Mouse (Mus musculus) hindbrain, postnatal 0 days (tissue): ENCODE measurements around the gene Slco4a1. TPM values are rescaled to one million over a fixed set of nuclear protein-coding genes. Genes with fewer than 3 reads are reported as not detected.

ENCODE experiments used
- ATAC-seq: fragments of 200-750 bp; cut with Nextera tagmentation; 2 replicates; pipeline ENCODE4 v1.8.0; 2017; ENCODE audit warnings: mild to moderate bottlenecking, moderate TSS enrichment, moderate library complexity
- DNase-seq: peaks from one replicate; pipeline ENCODE4 v3.0.0-alpha.2; 2015; ENCODE audit warnings: low spot score
- H3K27ac ChIP-seq: fragments of 300-500 bp; sonication (generic); 2 replicates; pipeline ENCODE4 v1.5.1; 2014; ENCODE audit warnings: mild to moderate bottlenecking
- H3K27me3 ChIP-seq: fragments of 300-500 bp; sonication (generic); 2 replicates; pipeline ENCODE4 v1.6.1; 2014; ENCODE audit warnings: low read length, mixed read lengths; ENCODE audit not compliant: insufficient read depth
- H3K36me3 ChIP-seq: fragments of 300-500 bp; sonication (generic); 2 replicates; pipeline ENCODE4 v1.6.1; 2014; ENCODE audit warnings: low read length, mixed read lengths; ENCODE audit not compliant: insufficient read depth
- H3K4me1 ChIP-seq: fragments of 300-500 bp; sonication (generic); 2 replicates; pipeline ENCODE4 v1.6.1; 2014; ENCODE audit warnings: antibody characterized with exemption, low read length, mixed read lengths; ENCODE audit not compliant: insufficient read depth
- H3K4me2 ChIP-seq: fragments of 300-500 bp; sonication (generic); 2 replicates; pipeline ENCODE4 v1.6.1; 2014; ENCODE audit warnings: low read depth, mild to moderate bottlenecking, low read length, moderate library complexity, mixed read lengths
- H3K4me3 ChIP-seq: fragments of 300-500 bp; sonication (generic); 2 replicates; pipeline ENCODE4 v1.5.1; 2014; ENCODE audit warnings: low read length
- H3K9ac ChIP-seq: fragments of 300-500 bp; sonication (generic); replicated peaks from 2 replicates; pipeline ENCODE4 v1.6.1; 2014; ENCODE audit warnings: mild to moderate bottlenecking, low read length, moderate library complexity, mixed read lengths
- H3K9me3 ChIP-seq: fragments of 300-500 bp; sonication (generic); 2 replicates; pipeline ENCODE4 v1.6.1; 2016; ENCODE audit warnings: low read length, mixed read lengths
- CTCF ChIP-seq: IDR thresholded peaks from 2 replicates; pipeline ENCODE4 v1.5.1; 2016; ENCODE audit warnings: antibody characterized with exemption, control low read depth, low read depth
- WGBS: fragments of 180-500 bp; shearing (Covaris S2); extraction: QIAGEN DNeasy Blood & Tissue Kit; methylation state at CpG from one replicate; pipeline ENCODE4 v1.1.7; 2014; 5-methylcytosine and 5-hydroxymethylcytosine counted together
- polyA plus RNA-seq: library from polyadenylated mRNA; unstranded; fragments of >200 nt; fragmentation: Nextera tagmentation; extraction: Ambion mirVana; gene quantifications from 2 replicates; pipeline ENCODE4 v1.2.1, GENCODE M21; 2015
- total RNA-seq: library from RNA; depleted of rRNA; stranded (reverse); fragments of >200 nt; gene quantifications from 2 replicates; pipeline ENCODE4 v1.2.3, GENCODE M21; 2014

Slco4a1 gene
- total and polyA plus RNA-seq, 2 experiments from 2014 or later = 2.0 to 5.4 TPM

DNA sequence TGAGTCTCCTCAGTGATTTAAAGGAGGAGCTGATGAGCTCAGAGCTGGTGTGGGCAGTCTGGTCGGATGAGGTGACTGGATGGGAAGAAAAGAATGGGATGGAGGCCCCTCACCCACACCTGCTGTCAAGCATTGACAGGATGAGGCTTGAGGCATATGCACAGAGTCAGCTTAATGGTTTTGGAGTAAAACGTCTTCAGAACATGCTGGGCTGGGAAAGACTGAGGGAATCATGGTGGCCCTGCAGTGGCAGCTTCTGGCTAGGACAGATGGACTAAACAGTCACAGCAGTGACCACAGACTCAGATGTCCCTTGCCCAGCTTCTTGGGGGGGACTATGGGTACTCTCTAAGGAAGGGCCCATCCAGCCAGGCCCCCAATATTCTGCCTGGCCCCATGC lies 30.9 kb upstream of the Slco4a1 start:
- no peak for TF ChIP-seq CTCF
- DNase-seq (no peak), ATAC-seq (0 out of 2 replicates have a peak, but pooled peaks have one; percentile 15)
- Histone ChIP-seq H3K4me1 (0 out of 2 replicates have a peak, but pooled peaks cover 6% of the 10 kb centered on the region), H3K9me3 (no peaks in the 10 kb centered on the region), H3K4me2 (no peak overlapping the region), H3K27me3 (no peaks in the 10 kb centered on the region), H3K9ac (no peak overlapping the region), H3K36me3 (no peaks in the 10 kb centered on the region), H3K4me3 (no peak overlapping the region), H3K27ac (no peak overlapping the region)
- WGBS = 49% methylated on average over 2 of the region's 2 CpGs

- 0 out of 2 replicates have a peak, but pooled peaks cover 6% of the 10 kb centered on the region for H3K4me1 ChIP-seq
- WGBS = 41% methylated on average over 8 of the region's 8 CpGs
- H3K9ac ChIP-seq = no peak overlapping the region
- H3K27ac ChIP-seq = 0 out of 2 replicates have a peak overlapping the region, but pooled peaks have one; percentile 3
- no peak overlapping the region for H3K4me3 ChIP-seq
- TF ChIP-seq CTCF = no peak
- DNase-seq (peak; percentile 79), ATAC-seq (peak; percentile 55)
- no peak overlapping the region for H3K4me2 ChIP-seq
- H3K27me3 ChIP-seq = no peaks in the 10 kb centered on the region
- no peaks in the 10 kb centered on the region for H3K9me3 ChIP-seq
- no peaks in the 10 kb centered on the region for H3K36me3 ChIP-seq
Observed at GRCm38 (mm10) chr2:180427073-180427472, 29.0 kb upstream of the Slco4a1 start.

DNA sequence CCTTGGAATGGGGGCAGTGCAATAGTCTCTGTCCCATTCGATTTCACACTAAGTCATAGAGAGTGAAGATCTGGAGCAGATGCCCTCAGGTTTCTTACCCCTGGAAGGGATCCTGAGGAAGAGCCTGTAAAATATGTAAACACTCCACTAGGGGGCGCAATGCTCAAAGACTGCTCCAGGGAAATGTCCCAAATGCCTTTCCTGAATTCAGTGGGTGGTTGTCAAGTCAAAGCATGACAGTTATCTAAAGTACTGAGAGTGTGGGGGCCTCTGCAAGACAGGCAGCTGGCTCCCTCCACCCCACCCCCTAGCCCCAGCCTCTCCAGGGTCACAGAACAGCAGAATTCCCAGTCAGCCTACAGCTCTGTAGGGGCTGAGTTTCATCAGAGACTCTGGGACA lies 27.7 kb upstream of the Slco4a1 start:
- WGBS = 31% methylated on average over 2 of the region's 2 CpGs
- peak; percentile 64 for DNase-seq
- peak; percentile 8; the same call in 1 of the 2 replicates for ATAC-seq
- TF ChIP-seq CTCF = peak; percentile 61
- Histone ChIP-seq H3K4me1 (0 out of 2 replicates have a peak, but pooled peaks cover 6% of the 10 kb centered on the region), H3K4me2 (no peak overlapping the region), H3K36me3 (no peaks in the 10 kb centered on the region), H3K27ac (no peak overlapping the region), H3K9me3 (no peaks in the 10 kb centered on the region), H3K4me3 (no peak overlapping the region), H3K27me3 (no peaks in the 10 kb centered on the region), H3K9ac (no peak overlapping the region)

GRCm38 (mm10) chr2:180430648-180431047 lies 25.4 kb upstream of the Slco4a1 start:
- no peaks in the 10 kb centered on the region for H3K36me3 ChIP-seq
- no peaks in the 10 kb centered on the region for H3K9me3 ChIP-seq
- no peak overlapping the region for H3K4me2 ChIP-seq
- H3K27ac ChIP-seq = no peak overlapping the region
- no peak overlapping the region for H3K9ac ChIP-seq
- 83% methylated on average over 11 of the region's 11 CpGs for WGBS
- TF ChIP-seq CTCF = no peak
- no peaks in the 10 kb centered on the region for H3K27me3 ChIP-seq
- ATAC-seq (no peak), DNase-seq (no peak)
- H3K4me3 ChIP-seq = no peak overlapping the region
- 0 out of 2 replicates have a peak, but pooled peaks cover 6% of the 10 kb centered on the region for H3K4me1 ChIP-seq

GRCm38 (mm10) chr2:180432042-180432668 lies 23.9 kb upstream of the Slco4a1 start:
- H3K4me1 ChIP-seq = 0 out of 2 replicates have a peak, but pooled peaks cover 5% of the 10 kb centered on the region
- WGBS = 20% methylated on average over 10 of the region's 10 CpGs
- no peak overlapping the region for H3K27ac ChIP-seq

GRCm38 (mm10) chr2:180432751-180433150 lies 23.3 kb upstream of the Slco4a1 start:
- no peak overlapping the region for H3K4me2 ChIP-seq
- no peak overlapping the region for H3K4me3 ChIP-seq
- no peak for TF ChIP-seq CTCF
- H3K9me3 ChIP-seq = no peaks in the 10 kb centered on the region
- H3K9ac ChIP-seq = no peak overlapping the region
- H3K27ac ChIP-seq = no peak overlapping the region
- 77% methylated on average over 10 of the region's 10 CpGs for WGBS
- H3K36me3 ChIP-seq = no peaks in the 10 kb centered on the region
- H3K4me1 ChIP-seq = no peaks in the 10 kb centered on the region
- H3K27me3 ChIP-seq = no peaks in the 10 kb centered on the region
- no peak for ATAC-seq
- no peak for DNase-seq

More at GRCm38 (mm10) chr2:180432042-180432668, 23.9 kb upstream of the Slco4a1 start:
- Histone ChIP-seq H3K9me3 (no peaks in the 10 kb centered on the region), H3K4me3 (no peak overlapping the region), H3K9ac (no peak overlapping the region), H3K27me3 (no peaks in the 10 kb centered on the region), H3K36me3 (no peaks in the 10 kb centered on the region), H3K4me2 (no peak overlapping the region)
- DNase-seq (peak; percentile 90), ATAC-seq (peak; percentile 80)
- TF ChIP-seq CTCF = peak; percentile 94

GRCm38 (mm10) chr2:180433350-180433749 lies 22.7 kb upstream of the Slco4a1 start:
- Histone ChIP-seq H3K27me3 (no peaks in the 10 kb centered on the region), H3K27ac (no peak overlapping the region), H3K4me2 (no peak overlapping the region), H3K36me3 (no peaks in the 10 kb centered on the region), H3K9me3 (no peaks in the 10 kb centered on the region), H3K4me3 (no peak overlapping the region), H3K4me1 (no peaks in the 10 kb centered on the region), H3K9ac (no peak overlapping the region)
- no peak for ATAC-seq
- no peak for TF ChIP-seq CTCF
- WGBS = 76% methylated on average over 7 of the region's 7 CpGs
- no peak for DNase-seq
